Mouse (Mus musculus) myocyte (in vitro differentiated cells): Measurements from ENCODE around the gene Tnip1.

ENCODE experiments used
- E2F4 ChIP-seq: IDR thresholded peaks from one replicate; pipeline ENCODE4 v1.6.1; 2011; ENCODE audit warnings: mild to moderate bottlenecking, control low read depth, moderate library complexity; ENCODE audit not compliant: insufficient read depth
- MAX ChIP-seq: IDR thresholded peaks from one replicate; pipeline ENCODE4 v1.6.1; 2011; ENCODE audit warnings: low read depth, mild to moderate bottlenecking, control low read depth
- POLR2A ChIP-seq: IDR thresholded peaks from one replicate; pipeline ENCODE4 v1.6.1; 2011; ENCODE audit warnings: low read depth, mild to moderate bottlenecking, control low read depth, moderate library complexity; ENCODE audit not compliant: insufficient read length
- REST ChIP-seq: IDR thresholded peaks from one replicate; pipeline ENCODE4 v1.6.1; 2011; ENCODE audit warnings: mild to moderate bottlenecking, control low read depth, moderate library complexity; ENCODE audit not compliant: insufficient read depth, insufficient read length
- TCF12 ChIP-seq: IDR thresholded peaks from one replicate; pipeline ENCODE4 v1.6.1; 2011; ENCODE audit warnings: mild to moderate bottlenecking, control low read depth; ENCODE audit not compliant: poor library complexity, insufficient read depth, severe bottlenecking

DNA sequence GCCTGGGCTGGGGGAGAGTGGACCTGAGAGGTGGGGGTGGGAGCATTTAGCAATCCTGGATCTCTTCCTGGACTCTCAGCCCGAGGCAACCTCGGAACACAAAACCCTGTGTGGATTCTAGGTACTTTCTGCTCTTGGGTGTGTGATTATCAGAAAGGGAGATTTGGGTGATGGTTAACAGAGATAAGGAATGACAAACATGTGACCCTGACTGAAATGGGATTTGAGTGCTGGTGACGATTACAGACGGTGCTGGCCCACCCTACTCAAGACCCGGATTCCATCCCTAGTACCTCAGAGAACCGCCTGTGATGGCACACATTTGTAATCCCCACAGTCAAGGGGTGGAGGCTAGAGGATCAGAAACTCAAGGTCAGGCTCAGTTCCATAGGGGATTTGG is 2.5 kb downstream of the Tnip1 start:
- no peak for TF ChIP-seq E2F4
- no peak for TF ChIP-seq POLR2A
- TF ChIP-seq TCF12, result no peak
- TF ChIP-seq MAX, result no peak
- TF ChIP-seq REST, result no peak
